Mouse (Mus musculus) heart, adult 2 months (tissue): ENCODE results near the gene Poc1a. TPM values are rescaled to one million over a fixed set of nuclear protein-coding genes. Genes with fewer than 3 reads are reported as not detected.

Experiments
- DNase-seq, 2 experiments: peaks; one replicate each; pipeline ENCODE4 v3.0.0; 2021
- H3K27ac ChIP-seq: fragments of 200-600 bp; 2 replicates; pipeline ENCODE4 v1.8.1; 2022
- H3K27me3 ChIP-seq: fragments of 200-500 bp; 2 replicates; pipeline ENCODE4 v1.6.1; 2012; ENCODE audit warnings: mild to moderate bottlenecking, low read length, inconsistent platforms, mixed read lengths; ENCODE audit not compliant: control insufficient read depth, insufficient read depth
- H3K36me3 ChIP-seq: fragments of 200-500 bp; 2 replicates; pipeline ENCODE4 v1.6.1; 2012; ENCODE audit warnings: low read length, inconsistent platforms; ENCODE audit not compliant: control insufficient read depth, insufficient read depth
- H3K4me1 ChIP-seq: fragments of 200-500 bp; 2 replicates; pipeline ENCODE4 v1.6.1; 2011; ENCODE audit warnings: low read length; ENCODE audit not compliant: control insufficient read depth, insufficient read depth
- H3K4me3 ChIP-seq: fragments of 200-600 bp; 2 replicates; pipeline ENCODE4 v1.8.1; 2022
- H3K79me2 ChIP-seq: fragments of 200-500 bp; replicated peaks from 2 replicates; pipeline ENCODE4 v1.6.1; 2012; ENCODE audit warnings: mild to moderate bottlenecking, inconsistent platforms, low read length, moderate library complexity, mixed read lengths; ENCODE audit not compliant: control insufficient read depth, insufficient read depth
- H3K9ac ChIP-seq: fragments of 200-500 bp; 2 replicates; pipeline ENCODE4 v1.6.1; 2012; ENCODE audit warnings: low read depth, mild to moderate bottlenecking, control low read depth, inconsistent platforms, low read length, mixed read lengths
- CTCF ChIP-seq: fragments of 200-600 bp; IDR thresholded peaks from 2 replicates; pipeline ENCODE4 v1.8.1; 2022; ENCODE audit warnings: antibody characterized with exemption, mild to moderate bottlenecking, moderate library complexity
- EP300 ChIP-seq: fragments of 200-500 bp; IDR thresholded peaks from 2 replicates; pipeline ENCODE4 v1.6.1; 2011; ENCODE audit warnings: low read depth, low read length, control low read depth; ENCODE audit not compliant: insufficient read depth
- POLR2A ChIP-seq: fragments of 200-500 bp; IDR thresholded peaks from 2 replicates; pipeline ENCODE4 v1.6.1; 2011; ENCODE audit warnings: mild to moderate bottlenecking, low read depth, low read length, control low read depth; ENCODE audit not compliant: insufficient read depth
- WGBS: fragments of 180-500 bp; shearing (Covaris S2); methylation state at CpG from one replicate; pipeline ENCODE4 v1.1.7; 2018; 5-methylcytosine and 5-hydroxymethylcytosine counted together
- intact Hi-C: fragments of 180-260 bp; cut with DNase I; formaldehyde crosslinking; loops from one replicate; pipeline ENCODE4 v1.15.1; 2025
- polyA plus RNA-seq: library from polyadenylated mRNA; depleted of rRNA; stranded (reverse); fragments of >200 nt; gene quantifications from 2 replicates; pipeline ENCODE4 v1.2.3, GENCODE M21; 2012
- total RNA-seq, 2 experiments: library from RNA; stranded (reverse); gene quantifications; 2 replicates each; pipeline ENCODE4 v1.2.3; 2021

Poc1a gene
- total and polyA plus RNA-seq, 3 experiments = 3.2 to 6.2 (median 4.0) TPM

DNA sequence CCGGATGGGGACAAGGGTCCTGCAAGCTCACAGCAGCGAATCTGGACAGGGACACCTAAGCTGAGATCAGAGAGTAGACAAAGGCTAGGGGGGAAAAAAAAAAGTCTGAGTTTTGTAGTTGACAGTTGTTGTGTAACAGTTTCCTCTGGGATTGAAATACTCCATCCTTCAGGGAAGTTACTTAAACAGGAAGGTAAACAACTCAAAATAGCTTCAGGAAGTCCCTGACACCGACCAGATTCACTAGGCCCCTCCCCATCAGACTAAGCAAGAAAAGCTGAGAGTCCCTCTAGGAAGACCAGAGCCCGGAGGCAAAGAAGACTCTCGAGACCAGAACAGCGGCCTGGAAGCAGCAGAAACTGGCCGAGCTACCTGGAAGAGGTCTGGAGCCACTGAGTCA is 84.5 kb downstream of the Poc1a start:
- H3K36me3 ChIP-seq = no peaks in the 10 kb centered on the region
- no peak overlapping the region; the same call in 1 of the 2 replicates for H3K27ac ChIP-seq
- intact Hi-C loops = loop anchor here (5.0 kb wide), 1 partner anchor 112 kb away; the partner anchor contains the start of genes Parp3 and Rrp9
- TF ChIP-seq EP300 = no peak
- TF ChIP-seq POLR2A = no peak
- TF ChIP-seq CTCF = no peak
- no peaks in the 10 kb centered on the region; the same call in 1 of the 2 replicates for H3K4me1 ChIP-seq
- DNase-seq = no peak
- WGBS = 53% methylated on average over 7 of the region's 7 CpGs
- no peak overlapping the region for H3K9ac ChIP-seq
- no peak overlapping the region for H3K4me3 ChIP-seq
- no peaks in the 10 kb centered on the region for H3K27me3 ChIP-seq
- H3K79me2 ChIP-seq = peaks cover 8% of the 10 kb centered on the region; the same call in 1 of the 2 replicates

DNA sequence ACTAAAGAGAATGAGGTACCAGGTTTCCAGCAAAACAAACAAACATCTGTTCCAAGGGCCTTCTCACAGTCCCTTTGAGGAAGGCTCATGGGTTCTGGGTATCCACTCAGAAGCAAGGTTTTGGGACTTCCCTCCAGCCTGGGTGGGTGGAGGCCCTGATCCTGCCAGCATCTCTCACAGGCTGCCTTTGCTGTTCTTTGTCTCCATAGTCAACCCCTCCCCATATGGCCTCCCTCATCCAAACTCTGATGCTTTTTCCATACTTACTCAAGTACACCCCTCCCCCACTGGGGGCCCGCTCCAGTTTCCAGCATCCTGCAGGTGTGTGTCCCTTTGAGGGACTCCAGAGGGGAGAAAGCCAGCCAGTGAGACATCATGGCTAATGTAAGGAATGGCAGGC is 85.3 kb downstream of the Poc1a start:
- H3K79me2 ChIP-seq = peaks cover 11% of the 10 kb centered on the region
- no peak overlapping the region for H3K4me3 ChIP-seq
- 65% methylated on average over 1 of the region's 1 CpGs for WGBS
- no peak for TF ChIP-seq CTCF
- TF ChIP-seq POLR2A = no peak
- TF ChIP-seq EP300 = no peak
- no peak overlapping the region for H3K9ac ChIP-seq
- H3K36me3 ChIP-seq = no peaks in the 10 kb centered on the region
- no peak for DNase-seq
- H3K4me1 ChIP-seq = peaks cover 1% of the 10 kb centered on the region; the same call in 1 of the 2 replicates
- no peaks in the 10 kb centered on the region for H3K27me3 ChIP-seq
- intact Hi-C loops = loop anchor here (2.0 to 5.0 kb wide), 2 partner anchors 17 to 111 kb away; partner anchors contain the start of genes Parp3 and Rrp9
- H3K27ac ChIP-seq = no peak overlapping the region

DNA sequence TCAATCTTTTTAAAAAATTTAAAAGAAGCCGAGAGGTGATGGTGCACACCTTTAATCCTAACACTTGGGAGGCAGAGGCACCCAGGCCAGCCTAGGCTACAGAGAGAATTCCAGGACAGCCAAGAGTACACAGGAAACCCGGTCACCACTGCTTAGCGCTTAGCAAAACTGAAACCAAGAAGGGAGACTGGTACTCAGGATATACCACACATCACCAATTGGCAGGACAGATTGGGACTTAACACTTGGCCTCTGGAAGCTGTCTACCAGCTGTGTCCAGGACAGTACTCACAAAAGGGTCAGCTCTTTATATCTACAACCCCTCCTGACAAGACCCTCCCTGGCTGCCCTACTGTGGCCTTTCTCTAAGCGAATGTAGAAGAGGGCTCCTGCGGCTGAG is 86.1 kb downstream of the Poc1a start:
- H3K9ac ChIP-seq = peak overlapping the region; percentile 54; the same call in 1 of the 2 replicates
- peak overlapping the region; percentile 76 for H3K4me3 ChIP-seq
- DNase-seq = no peak
- WGBS = 20% methylated on average over 5 of the region's 5 CpGs
- H3K4me1 ChIP-seq = peaks cover 2% of the 10 kb centered on the region; the same call in 1 of the 2 replicates
- intact Hi-C loops = loop anchor here (1.0 to 5.0 kb wide), 3 partner anchors 18 to 110 kb away; partner anchors contain the start of genes Parp3 and Rrp9
- no peak for TF ChIP-seq EP300
- no peak for TF ChIP-seq POLR2A
- no peak for TF ChIP-seq CTCF
- peak overlapping the region; percentile 71 for H3K27ac ChIP-seq
- H3K79me2 ChIP-seq = peaks cover 11% of the 10 kb centered on the region
- no peaks in the 10 kb centered on the region for H3K27me3 ChIP-seq
- H3K36me3 ChIP-seq = no peaks in the 10 kb centered on the region

DNA sequence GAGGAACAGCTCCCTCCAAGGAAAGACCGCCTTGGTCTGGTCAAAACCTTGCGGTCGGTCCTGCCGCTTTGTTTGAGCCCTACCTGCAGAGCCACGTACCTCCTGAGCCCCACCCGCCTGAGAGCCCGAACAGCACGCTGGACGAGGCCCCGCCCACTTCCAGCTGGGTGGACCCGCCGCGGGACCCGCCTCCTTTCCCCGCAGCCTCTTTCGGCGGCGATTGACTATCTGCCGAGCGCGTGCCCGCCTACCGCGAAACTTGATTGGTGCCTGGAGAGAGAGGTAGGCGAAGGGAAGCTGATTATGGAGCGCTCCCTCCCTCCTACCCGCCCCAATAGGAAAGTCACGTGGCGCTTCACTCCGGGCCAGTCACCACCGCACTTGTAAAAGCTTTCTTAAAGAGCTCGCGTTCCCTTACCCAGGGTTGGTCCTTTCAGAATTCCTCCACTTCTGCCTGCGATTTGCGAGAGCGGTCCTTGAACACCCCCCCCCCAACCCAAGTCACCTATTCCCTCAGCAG is 86.8 kb downstream of the Poc1a start:
- peak overlapping the region; percentile 65 for H3K9ac ChIP-seq
- no peaks in the 10 kb centered on the region for H3K27me3 ChIP-seq
- H3K79me2 ChIP-seq = peaks cover 11% of the 10 kb centered on the region
- peak overlapping the region; percentile 76 for H3K4me3 ChIP-seq
- intact Hi-C loops = loop anchor here (1.0 to 5.0 kb wide), 3 partner anchors 19 to 110 kb away; partner anchors contain the start of genes Parp3 and Rrp9
- under 1% methylated on average over 36 of the region's 36 CpGs for WGBS
- peaks cover 8% of the 10 kb centered on the region for H3K4me1 ChIP-seq
- H3K36me3 ChIP-seq = peaks cover 5% of the 10 kb centered on the region; the same call in 1 of the 2 replicates
- TF ChIP-seq EP300 = no peak
- peak; percentile 71 for TF ChIP-seq POLR2A
- 0 out of 2 replicates have a peak, but pooled peaks have one; percentile 7 for TF ChIP-seq CTCF
- peak overlapping the region; percentile 96 for H3K27ac ChIP-seq
- peak; percentile 98 to 99 for DNase-seq

DNA sequence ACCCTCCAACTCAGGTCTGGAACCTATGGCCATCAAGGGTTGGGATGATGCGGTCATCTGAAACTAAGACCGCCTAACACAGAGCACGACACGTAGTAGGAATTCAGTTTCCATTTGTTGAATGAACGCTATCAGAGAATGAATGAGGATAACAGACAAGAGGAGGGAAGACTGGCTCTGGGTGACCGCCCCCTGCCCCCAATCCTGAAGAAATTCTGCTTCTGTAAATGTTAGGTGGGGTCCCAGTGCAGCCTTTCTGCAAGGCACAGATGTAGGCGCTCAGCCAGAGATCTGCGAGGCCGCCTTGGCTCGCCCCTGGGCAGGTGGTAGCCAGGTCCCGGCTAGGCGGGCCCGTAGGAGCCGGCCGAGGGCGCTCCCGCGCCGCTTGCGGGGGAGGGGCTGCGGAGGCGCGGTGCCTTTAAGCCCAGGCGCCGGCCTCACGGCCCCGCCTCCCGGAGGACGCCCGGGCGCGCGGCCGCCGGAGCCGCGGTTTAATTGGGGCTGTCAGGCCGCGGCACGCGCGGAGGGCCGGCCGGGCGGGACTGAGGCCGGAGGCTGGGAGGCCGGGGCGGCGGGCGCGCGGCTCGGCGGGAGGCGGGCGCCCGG is 87.4 kb downstream of the Poc1a start, which contains the start of gene Dusp7:
Gene Dusp7, plus strand, starts transcription at position 521 of the 606 bp plus-strand sequence.
- Histone ChIP-seq H3K27me3 (no peaks in the 10 kb centered on the region), H3K4me1 (peaks cover 13% of the 10 kb centered on the region), H3K4me3 (peak within 1 kb of the TSS; percentile 97), H3K36me3 (peaks cover 6% of the 10 kb centered on the region; the same call in 1 of the 2 replicates), H3K27ac (peak within 1 kb of the TSS; percentile 96), H3K79me2 (peaks cover 13% of the 10 kb centered on the region), H3K9ac (peak within 1 kb of the TSS; percentile 91)
- TF ChIP-seq EP300 = no peak
- TF ChIP-seq POLR2A = peak; percentile 51; the same call in 1 of the 2 replicates
- peak; percentile 14; the same call in 1 of the 2 replicates for TF ChIP-seq CTCF
- intact Hi-C loops = loop anchor here (5.0 kb wide), 1 partner anchor 109 kb away; the partner anchor contains the start of genes Parp3 and Rrp9
- WGBS = 3% methylated on average over 57 of the region's 57 CpGs
- DNase-seq = peak; percentile 93 to 95
